Mouse (Mus musculus): ENCODE results near the gene Bscl2. TPM values are rescaled to one million over a fixed set of nuclear protein-coding genes. Genes with fewer than 3 reads are reported as not detected.

Bscl2 gene
- total RNA-seq, 2 experiments from 2014 or later, result 94.8 to 97.6 TPM

Small RNA genes lying within 50 kb of the gene (microRNA-seq; reads per million reads assigned to microRNA genes)
- 0 to 0.20 reads per million in 2 experiments for gene Mir5136

Other genes starting within 250 kb of the Bscl2 start
- 1 to 10 TPM; 6.3 to 6.9 TPM for gene Slc22a8, start 246.2 kb upstream of the Bscl2 start, total RNA-seq (2021)
- 1 to 10 TPM; 1.6 to 2.1 TPM for gene Slc22a6, start 219.4 kb upstream of the Bscl2 start, total RNA-seq (2021)
- 100 to 1,000 TPM; 178 to 184 TPM for gene Chrm1, start 173.7 kb upstream of the Bscl2 start, total RNA-seq (2021)
- gene Slc3a2, start 114.1 kb upstream of the Bscl2 start, total RNA-seq (2021), result 100 to 1,000 TPM; 145 to 153 TPM
- gene Wdr74, start 101.6 kb upstream of the Bscl2 start, total RNA-seq (2021), result 10 to 100 TPM; 53.0 to 55.2 TPM
- gene 1700092M07Rik, start 96.7 kb upstream of the Bscl2 start, total RNA-seq (2021), result 1 to 10 TPM; 1.9 to 2.1 TPM
- gene Stx5a, start 96.1 kb upstream of the Bscl2 start, total RNA-seq (2021), result 10 to 100 TPM; 59.5 to 63.6 TPM
- gene Nxf1, start 80.4 kb upstream of the Bscl2 start, total RNA-seq (2021), result 10 to 100 TPM; 94.5 to 95.3 TPM
- gene Tmem223, start 66.5 kb upstream of the Bscl2 start, total RNA-seq (2021), result 10 to 100 TPM; 69.1 to 74.4 TPM
- gene Tmem179b, start 63.0 kb upstream of the Bscl2 start, total RNA-seq (2021), result 1 to 10 TPM; 8.6 to 9.6 TPM
- gene Taf6l, start 51.0 kb upstream of the Bscl2 start, total RNA-seq (2021), result 10 to 100 TPM; 12.8 to 13.8 TPM
- 100 to 1,000 TPM; 106 to 111 TPM for gene Polr2g, start 38.9 kb upstream of the Bscl2 start, total RNA-seq (2021)
- gene Zbtb3, start 34.9 kb upstream of the Bscl2 start, total RNA-seq (2021), result 1 to 10 TPM; 6.7 to 7.0 TPM
- gene Ttc9c, start 18.1 kb upstream of the Bscl2 start, total RNA-seq (2021), result 10 to 100 TPM; 39.9 to 41.1 TPM
- gene Hnrnpul2, start 17.5 kb upstream of the Bscl2 start, total RNA-seq (2021), result 100 to 1,000 TPM; 120 to 125 TPM
- gene AC129217.1, start 7.7 kb upstream of the Bscl2 start, total RNA-seq (2021), result not detected
- gene Gng3, start 1.7 kb downstream of the Bscl2 start, total RNA-seq (2021), result 100 to 1,000 TPM; 153 TPM
- gene Lrrn4cl, start 13.3 kb downstream of the Bscl2 start, total RNA-seq (2021), result under 1 TPM; 0.42 to 0.68 TPM
- gene Ubxn1, start 34.0 kb downstream of the Bscl2 start, total RNA-seq (2021), result 100 to 1,000 TPM; 103 to 109 TPM
- 10 to 100 TPM; 30.2 to 30.4 TPM for gene Uqcc3, start 43.5 kb downstream of the Bscl2 start, total RNA-seq (2021)
- gene Lbhd1, start 46.3 kb downstream of the Bscl2 start, total RNA-seq (2021), result 1 to 10 TPM; 4.6 to 7.6 TPM
- gene Gm49403, start 46.5 kb downstream of the Bscl2 start, total RNA-seq (2021), result not detected
- 10 to 100 TPM; 24.2 to 30.3 TPM for gene 1810009A15Rik, start 51.4 kb downstream of the Bscl2 start, total RNA-seq (2021)
- 1 to 10 TPM; 2.4 to 5.1 TPM for gene Gm49416, start 51.5 kb downstream of the Bscl2 start, total RNA-seq (2021)
- 10 to 100 TPM; 25.6 to 26.3 TPM for gene Ints5, start 55.5 kb downstream of the Bscl2 start, total RNA-seq (2021)
- gene Ganab, start 60.6 kb downstream of the Bscl2 start, total RNA-seq (2021), result 100 to 1,000 TPM; 104 to 112 TPM
- gene B3gat3, start 82.9 kb downstream of the Bscl2 start, total RNA-seq (2021), result 100 to 1,000 TPM; 166 to 169 TPM
- gene Rom1, start 91.9 kb downstream of the Bscl2 start, total RNA-seq (2021), result 1 to 10 TPM; 4.7 to 6.6 TPM
- 10 to 100 TPM in 1 of 2 experiments, 1 to 10 TPM in 1; 9.8 to 10.4 TPM for gene Eml3, start 92.1 kb downstream of the Bscl2 start, total RNA-seq (2021)
- gene Mta2, start 104.4 kb downstream of the Bscl2 start, total RNA-seq (2021), result 10 to 100 TPM; 51.6 to 53.4 TPM
- 10 to 100 TPM; 21.9 to 22.5 TPM for gene Tut1, start 116.4 kb downstream of the Bscl2 start, total RNA-seq (2021)
- gene Eef1g, start 129.6 kb downstream of the Bscl2 start, total RNA-seq (2021), result 100 to 1,000 TPM; 257 to 269 TPM
- 10 to 100 TPM; 18.1 to 19.9 TPM for gene Ahnak, start 151.8 kb downstream of the Bscl2 start, total RNA-seq (2021)

Data from layer of hippocampus, adult 18-20 months (tissue).